Mouse (Mus musculus) megakaryocyte, embryonic 14.5 days (primary cell): ENCODE results near the gene Fkbp15.

Experiments used
- FLI1 ChIP-seq: IDR thresholded peaks from 2 replicates; pipeline ENCODE4 v1.6.1; 2012; ENCODE audit warnings: low read length, inconsistent platforms, mixed read lengths
- GATA1 ChIP-seq: IDR thresholded peaks from 3 replicates; pipeline ENCODE4 v1.6.1; 2012; ENCODE audit warnings: mixed read lengths, low read length, inconsistent platforms, borderline replicate concordance

DNA sequence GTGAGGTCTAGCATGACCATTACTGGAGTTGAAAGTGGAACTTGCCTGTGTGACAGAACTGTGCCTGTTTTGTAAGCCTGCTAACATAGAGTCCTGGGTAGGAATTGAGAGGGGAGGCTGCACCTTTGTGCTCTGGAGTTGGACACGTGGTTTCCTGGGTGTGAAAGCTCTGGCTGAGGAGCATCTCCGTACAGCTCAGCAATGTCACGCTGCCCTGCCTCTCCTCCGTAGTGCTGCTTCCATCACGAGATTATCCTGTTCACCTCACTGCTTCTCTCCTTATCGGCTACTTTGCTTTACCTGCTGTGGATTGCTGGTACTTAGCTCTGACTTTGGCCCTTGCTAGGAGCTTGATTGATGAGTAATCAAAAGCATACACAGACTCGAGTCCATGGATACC, 23.4 kb upstream of the Fkbp15 start:
- TF ChIP-seq FLI1 (no peak), GATA1 (no peak)
